Mouse (Mus musculus): ENCODE measurements around the gene Pxmp4. TPM values are rescaled to one million over a fixed set of nuclear protein-coding genes. Genes with fewer than 3 reads are reported as not detected.

The Pxmp4 gene
- polyA plus RNA-seq, 1 experiment = 28.8 TPM

DNA sequence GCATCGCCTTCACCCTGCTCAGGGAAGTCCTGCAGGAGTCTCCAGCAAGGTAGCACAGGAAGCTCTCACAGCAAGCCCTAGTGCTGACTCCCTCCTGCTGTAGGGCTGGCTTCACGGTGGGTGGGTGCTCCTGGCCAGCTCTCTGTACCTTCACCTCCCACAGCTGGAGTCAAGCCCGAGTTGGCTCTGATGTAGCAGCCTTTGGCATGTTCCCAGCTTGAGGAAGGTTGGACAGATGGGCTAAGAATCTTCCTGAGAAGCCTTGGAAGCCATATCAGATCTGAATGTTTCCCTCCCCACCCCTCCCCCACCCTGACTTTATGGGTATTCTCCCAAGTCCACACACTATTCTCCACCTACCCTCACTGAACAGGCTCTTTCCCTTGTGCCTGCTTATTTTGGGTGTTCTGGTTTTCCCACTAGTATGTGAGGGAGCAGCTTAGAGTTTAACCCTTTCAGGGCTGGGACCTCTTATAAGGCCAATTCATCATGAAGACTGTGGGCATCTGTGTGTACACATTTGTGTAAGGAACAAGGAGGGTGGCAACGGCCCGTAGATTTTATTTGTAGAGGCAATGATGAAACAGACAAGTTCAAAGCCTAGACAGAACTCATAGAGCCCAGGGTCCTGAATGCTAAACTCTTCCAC lies 46.2 kb downstream of the Pxmp4 start:
- no peaks in the 10 kb centered on the region for H3K36me3 ChIP-seq (ENCODE audit: control insufficient read depth, insufficient read depth, low read length)
- no peak overlapping the region for H3K27ac ChIP-seq (ENCODE audit: insufficient read depth, low read depth, low read length)
- TF ChIP-seq POLR2A (IDR thresholded peaks at IDR 0.05; ENCODE audit: low read depth, low read length) (no peak), CTCF (IDR thresholded peaks at IDR 0.05; ENCODE audit: extremely low read depth, insufficient read length, insufficient replicate concordance, low read depth, low read length) (no peak)
- no peaks in the 10 kb centered on the region for H3K27me3 ChIP-seq (ENCODE audit: control insufficient read depth, insufficient read depth, low read length)
- no peak overlapping the region for H3K4me3 ChIP-seq (ENCODE audit: low read depth, low read length)
- WGBS = 48% methylated on average over 5 of the region's 5 CpGs
- H3K4me1 ChIP-seq (ENCODE audit: control insufficient read depth, insufficient read depth, insufficient read length, low read length) = peaks cover 13% of the 10 kb centered on the region

GRCm38 (mm10) chr2:154555235-154555634 lies 48.3 kb downstream of the Pxmp4 start:
- TF ChIP-seq CTCF (IDR thresholded peaks at IDR 0.05; ENCODE audit: extremely low read depth, insufficient read length, insufficient replicate concordance, low read depth, low read length) = no peak
- TF ChIP-seq POLR2A (IDR thresholded peaks at IDR 0.05; ENCODE audit: low read depth, low read length) = no peak
- H3K27me3 ChIP-seq (ENCODE audit: control insufficient read depth, insufficient read depth, low read length) = 0 out of 2 replicates have a peak, but pooled peaks cover under 1% of the 10 kb centered on the region
- peaks cover 19% of the 10 kb centered on the region for H3K4me1 ChIP-seq (ENCODE audit: control insufficient read depth, insufficient read depth, insufficient read length, low read length)
- H3K4me3 ChIP-seq (ENCODE audit: low read depth, low read length) = no peak overlapping the region
- WGBS = 92% methylated on average over 6 of the region's 6 CpGs
- H3K27ac ChIP-seq (ENCODE audit: insufficient read depth, low read depth, low read length) = no peak overlapping the region
- H3K36me3 ChIP-seq (ENCODE audit: control insufficient read depth, insufficient read depth, low read length) = no peaks in the 10 kb centered on the region

- TF ChIP-seq POLR2A (IDR thresholded peaks at IDR 0.05; ENCODE audit: low read depth, low read length) (no peak), CTCF (IDR thresholded peaks at IDR 0.05; ENCODE audit: extremely low read depth, insufficient read length, insufficient replicate concordance, low read depth, low read length) (peak; percentile 46; the same call in 1 of the 2 replicates)
- peaks cover 20% of the 10 kb centered on the region for H3K4me1 ChIP-seq (ENCODE audit: control insufficient read depth, insufficient read depth, insufficient read length, low read length)
- H3K27ac ChIP-seq (ENCODE audit: insufficient read depth, low read depth, low read length) = no peak overlapping the region
- 6% methylated on average over 27 of the region's 27 CpGs for WGBS
- peak overlapping the region; percentile 34 for H3K4me3 ChIP-seq (ENCODE audit: low read depth, low read length)
- H3K36me3 ChIP-seq (ENCODE audit: control insufficient read depth, insufficient read depth, low read length) = no peaks in the 10 kb centered on the region
- peaks cover 15% of the 10 kb centered on the region; the same call in 1 of the 2 replicates for H3K27me3 ChIP-seq (ENCODE audit: control insufficient read depth, insufficient read depth, low read length)
Observed at GRCm38 (mm10) chr2:154552424-154552907, 51.0 kb downstream of the Pxmp4 start.

GRCm38 (mm10) chr2:154551927-154552326 lies 51.6 kb downstream of the Pxmp4 start:
- peaks cover 20% of the 10 kb centered on the region for H3K4me1 ChIP-seq (ENCODE audit: control insufficient read depth, insufficient read depth, insufficient read length, low read length)
- TF ChIP-seq CTCF (IDR thresholded peaks at IDR 0.05; ENCODE audit: extremely low read depth, insufficient read length, insufficient replicate concordance, low read depth, low read length) = no peak
- no peak for TF ChIP-seq POLR2A (IDR thresholded peaks at IDR 0.05; ENCODE audit: low read depth, low read length)
- peak overlapping the region; percentile 34 for H3K4me3 ChIP-seq (ENCODE audit: low read depth, low read length)
- no peaks in the 10 kb centered on the region for H3K36me3 ChIP-seq (ENCODE audit: control insufficient read depth, insufficient read depth, low read length)
- H3K27me3 ChIP-seq (ENCODE audit: control insufficient read depth, insufficient read depth, low read length) = peaks cover 15% of the 10 kb centered on the region; the same call in 1 of the 2 replicates
- H3K27ac ChIP-seq (ENCODE audit: insufficient read depth, low read depth, low read length) = no peak overlapping the region
- WGBS = 26% methylated on average over 21 of the region's 21 CpGs

DNA sequence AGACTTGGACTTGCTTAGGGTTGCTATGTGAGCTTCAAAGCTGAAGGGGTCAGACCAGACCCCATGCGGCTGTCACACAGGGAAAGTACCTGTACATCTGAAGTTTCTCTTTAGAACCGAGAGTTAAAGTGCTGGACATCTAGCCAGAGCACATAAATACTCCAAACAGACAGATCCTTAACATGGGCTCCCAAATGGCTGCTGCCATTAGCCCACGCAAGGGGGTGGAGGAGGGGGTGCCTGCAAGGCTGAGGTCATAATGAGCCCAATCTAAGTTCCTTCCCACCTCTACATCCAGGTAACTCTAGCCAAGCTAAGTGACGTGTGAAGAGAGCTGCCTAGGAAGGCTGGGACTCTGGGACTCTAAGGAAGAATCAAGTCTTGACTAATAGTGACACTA lies 52.0 kb downstream of the Pxmp4 start, which contains the start of gene Actl10:
Gene Actl10 (plus strand): TSS at position 301 of the 400 bp plus-strand sequence.
- H3K27me3 ChIP-seq (ENCODE audit: control insufficient read depth, insufficient read depth, low read length) = peaks cover 15% of the 10 kb centered on the region; the same call in 1 of the 2 replicates
- no peaks in the 10 kb centered on the region for H3K36me3 ChIP-seq (ENCODE audit: control insufficient read depth, insufficient read depth, low read length)
- WGBS = 85% methylated on average over 4 of the region's 4 CpGs
- H3K4me3 ChIP-seq (ENCODE audit: low read depth, low read length) = peak within 1 kb of the TSS; percentile 34
- TF ChIP-seq POLR2A (IDR thresholded peaks at IDR 0.05; ENCODE audit: low read depth, low read length) = no peak
- TF ChIP-seq CTCF (IDR thresholded peaks at IDR 0.05; ENCODE audit: extremely low read depth, insufficient read length, insufficient replicate concordance, low read depth, low read length) = no peak
- peaks cover 20% of the 10 kb centered on the region for H3K4me1 ChIP-seq (ENCODE audit: control insufficient read depth, insufficient read depth, insufficient read length, low read length)
- no peak within 1 kb of the TSS for H3K27ac ChIP-seq (ENCODE audit: insufficient read depth, low read depth, low read length)

DNA sequence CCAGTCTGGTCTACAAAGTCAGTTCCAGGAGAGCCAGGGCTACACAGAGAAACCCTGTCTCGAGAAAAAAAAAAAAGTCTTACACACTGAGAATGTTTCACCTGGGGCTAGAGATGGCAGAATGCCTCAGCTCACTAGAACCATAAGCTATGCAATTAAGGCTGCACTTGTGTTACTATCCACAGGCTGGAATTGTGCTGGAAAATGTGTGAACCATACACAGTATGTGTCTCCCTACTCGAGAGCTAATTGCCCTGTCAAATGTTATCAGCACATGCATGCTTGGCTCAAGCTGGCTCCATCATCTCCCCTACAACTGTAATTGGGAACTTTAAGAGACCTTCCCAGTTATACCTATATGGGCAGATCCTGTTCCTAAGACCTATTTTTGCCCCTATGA lies 52.6 kb downstream of the Pxmp4 start:
- Histone ChIP-seq H3K36me3 (ENCODE audit: control insufficient read depth, insufficient read depth, low read length) (no peaks in the 10 kb centered on the region), H3K27me3 (ENCODE audit: control insufficient read depth, insufficient read depth, low read length) (peaks cover 15% of the 10 kb centered on the region; the same call in 1 of the 2 replicates), H3K27ac (ENCODE audit: insufficient read depth, low read depth, low read length) (no peak overlapping the region), H3K4me3 (ENCODE audit: low read depth, low read length) (no peak overlapping the region), H3K4me1 (ENCODE audit: control insufficient read depth, insufficient read depth, insufficient read length, low read length) (peaks cover 20% of the 10 kb centered on the region)
- no peak for TF ChIP-seq CTCF (IDR thresholded peaks at IDR 0.05; ENCODE audit: extremely low read depth, insufficient read length, insufficient replicate concordance, low read depth, low read length)
- no peak for TF ChIP-seq POLR2A (IDR thresholded peaks at IDR 0.05; ENCODE audit: low read depth, low read length)
- WGBS = 66% methylated on average over 2 of the region's 2 CpGs

DNA sequence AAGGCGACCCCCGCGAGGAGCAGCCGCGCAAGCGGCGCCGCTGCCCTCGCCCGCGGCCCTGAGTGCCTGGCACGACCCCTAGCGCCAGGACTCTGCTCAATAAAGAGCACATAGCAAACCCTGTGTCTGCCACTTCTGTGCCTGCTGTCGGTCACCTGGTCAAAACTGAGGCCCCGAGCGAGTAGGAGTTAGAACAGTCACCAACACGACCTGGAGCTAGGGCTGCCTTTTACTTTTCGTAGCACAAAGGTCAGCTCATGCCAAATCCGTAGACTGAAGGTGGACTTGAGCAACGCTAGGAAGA lies 53.7 kb downstream of the Pxmp4 start:
- no peak overlapping the region for H3K27ac ChIP-seq (ENCODE audit: insufficient read depth, low read depth, low read length)
- H3K4me1 ChIP-seq (ENCODE audit: control insufficient read depth, insufficient read depth, insufficient read length, low read length) = peaks cover 20% of the 10 kb centered on the region
- no peaks in the 10 kb centered on the region for H3K36me3 ChIP-seq (ENCODE audit: control insufficient read depth, insufficient read depth, low read length)
- WGBS = 14% methylated on average over 20 of the region's 20 CpGs
- H3K4me3 ChIP-seq (ENCODE audit: low read depth, low read length) = peak overlapping the region; percentile 49; the same call in 1 of the 2 replicates
- TF ChIP-seq CTCF (IDR thresholded peaks at IDR 0.05; ENCODE audit: extremely low read depth, insufficient read length, insufficient replicate concordance, low read depth, low read length) (no peak), POLR2A (IDR thresholded peaks at IDR 0.05; ENCODE audit: low read depth, low read length) (no peak)
- peaks cover 15% of the 10 kb centered on the region; the same call in 1 of the 2 replicates for H3K27me3 ChIP-seq (ENCODE audit: control insufficient read depth, insufficient read depth, low read length)
